Mouse (Mus musculus) heart, postnatal 0 days (tissue): Measurements from ENCODE around the gene Fam180a.

Experiments
- CTCF ChIP-seq: IDR thresholded peaks from 2 replicates; pipeline ENCODE4 v1.5.1; 2016; ENCODE audit warnings: antibody characterized with exemption, control low read depth, low read depth
- EP300 ChIP-seq: IDR thresholded peaks from 2 replicates; pipeline ENCODE4 v1.6.1; 2016; ENCODE audit warnings: antibody characterized with exemption, low read depth

- TF ChIP-seq CTCF = no peak
- TF ChIP-seq EP300 = no peak
These were observed 28.9 kb downstream of the Fam180a start for GRCm38 (mm10) chr6:35297001-35297400.
